Mouse (Mus musculus) neural tube, embryonic 10.5 days (tissue): Measurements from ENCODE around the gene Mrgprd.
A peak's percentile ranks its signal among the peaks of the same experiment; 100 is the strongest.

Experiments used
- DNase-seq: peaks from one replicate; pipeline ENCODE4 v3.0.0-alpha.2; 2017; ENCODE audit warnings: low spot score; ENCODE audit errors: extremely low spot score

The Mrgprd gene

DNA sequence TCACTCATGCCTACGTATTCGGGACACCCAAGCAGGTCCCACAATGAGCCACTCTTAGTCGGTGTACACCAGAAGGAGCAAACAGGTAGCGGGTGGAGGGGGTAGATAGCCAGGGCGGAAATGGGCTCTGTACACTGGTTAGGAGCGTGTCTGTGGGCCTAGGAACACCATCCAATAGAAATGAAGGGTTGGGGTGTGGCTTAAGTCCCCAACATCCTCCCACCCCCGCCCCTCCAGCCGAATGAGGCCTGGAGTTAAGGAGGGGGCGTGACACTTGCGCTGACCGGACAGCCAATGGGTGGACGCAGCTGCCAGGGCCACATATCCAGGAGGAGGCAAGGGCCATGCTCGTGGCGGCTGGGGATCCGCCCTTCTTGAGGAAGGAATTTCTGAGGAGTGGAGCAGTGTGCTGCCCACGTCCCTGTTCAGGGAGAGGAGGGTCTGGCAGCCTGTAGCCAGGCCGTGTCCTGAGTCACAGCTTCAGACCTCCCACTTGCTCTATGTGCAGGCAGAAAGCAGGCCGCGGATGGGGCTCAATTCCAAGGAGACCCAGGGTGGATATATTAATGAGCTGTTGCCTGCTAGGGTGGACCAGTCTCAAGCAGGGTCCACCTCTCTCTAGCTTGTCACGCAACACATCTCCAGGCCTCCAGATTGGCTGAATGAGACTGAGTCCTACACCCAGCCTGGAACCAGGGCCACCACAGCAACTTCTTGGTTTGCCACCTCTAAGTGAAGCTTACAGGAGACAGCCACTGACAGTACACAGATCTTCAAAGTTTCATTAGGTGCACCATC is 11.9 kb upstream of the Mrgprd start:
- DNase-seq, result peak; percentile 79

GRCm38 (mm10) chr7:145304153-145304552 is 10.5 kb upstream of the Mrgprd start:
- DNase-seq, result no peak

DNA sequence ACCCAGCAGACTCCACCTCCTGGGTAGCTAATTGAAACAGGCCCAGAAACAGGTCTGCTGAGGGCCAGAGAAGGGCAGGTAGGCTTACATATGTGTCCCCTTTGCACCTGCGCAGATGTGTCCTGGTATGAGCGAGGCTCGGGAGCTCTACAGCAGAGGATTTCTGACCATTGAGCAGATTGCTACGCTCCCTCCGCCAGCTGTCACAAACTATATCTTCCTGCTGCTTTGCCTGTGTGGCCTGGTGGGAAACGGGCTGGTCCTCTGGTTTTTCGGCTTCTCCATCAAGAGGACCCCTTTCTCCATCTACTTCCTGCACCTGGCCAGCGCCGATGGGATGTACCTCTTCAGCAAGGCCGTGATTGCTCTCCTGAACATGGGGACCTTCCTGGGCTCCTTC is 7.0 kb upstream of the Mrgprd start:
- DNase-seq, result no peak

GRCm38 (mm10) chr7:145308061-145308675 is 6.5 kb upstream of the Mrgprd start:
- DNase-seq, result no peak

DNA sequence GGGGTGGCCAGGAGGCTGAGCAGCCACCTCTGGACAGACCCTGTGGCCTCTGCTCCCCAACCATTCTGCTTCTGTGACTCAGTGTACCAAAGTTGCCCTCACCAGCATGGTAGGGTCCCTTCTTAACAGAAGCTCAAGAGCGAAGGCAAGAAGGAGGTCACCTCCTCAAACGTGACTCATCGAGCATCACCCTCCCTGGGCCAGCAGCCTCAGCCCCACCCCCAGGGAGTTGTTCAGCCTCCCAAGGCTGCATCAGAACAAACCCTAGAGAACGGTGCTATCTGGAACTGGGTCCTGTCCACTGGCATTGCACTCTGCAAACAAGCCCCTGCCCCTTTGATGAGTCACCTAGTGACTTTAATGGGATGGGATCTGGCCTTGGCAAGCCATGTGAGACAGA is 5.8 kb upstream of the Mrgprd start:
- no peak for DNase-seq

DNA sequence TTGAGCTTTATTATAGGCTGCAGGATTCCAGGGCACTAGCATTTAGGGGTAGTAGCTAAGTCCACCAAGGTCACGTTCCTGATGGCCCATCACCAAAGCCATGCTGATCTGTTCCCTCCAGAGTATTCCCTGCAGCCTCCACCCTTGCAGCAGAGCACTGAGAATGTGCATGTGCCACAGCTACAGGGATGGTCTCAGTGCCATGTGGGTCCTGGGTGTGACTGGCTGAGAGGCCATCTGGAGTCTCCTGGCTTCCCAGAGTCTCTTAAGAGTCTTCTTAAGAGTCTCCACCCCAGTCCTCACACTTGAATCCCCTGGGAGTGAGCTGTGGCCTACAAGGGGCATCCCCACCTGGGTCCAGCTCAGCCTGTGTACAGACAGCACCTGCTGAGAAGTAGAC is 4.8 kb upstream of the Mrgprd start:
- DNase-seq, result no peak

GRCm38 (mm10) chr7:145310526-145310925 is 4.1 kb upstream of the Mrgprd start:
- no peak for DNase-seq

GRCm38 (mm10) chr7:145312137-145312536 is 2.5 kb upstream of the Mrgprd start:
- no peak for DNase-seq

DNA sequence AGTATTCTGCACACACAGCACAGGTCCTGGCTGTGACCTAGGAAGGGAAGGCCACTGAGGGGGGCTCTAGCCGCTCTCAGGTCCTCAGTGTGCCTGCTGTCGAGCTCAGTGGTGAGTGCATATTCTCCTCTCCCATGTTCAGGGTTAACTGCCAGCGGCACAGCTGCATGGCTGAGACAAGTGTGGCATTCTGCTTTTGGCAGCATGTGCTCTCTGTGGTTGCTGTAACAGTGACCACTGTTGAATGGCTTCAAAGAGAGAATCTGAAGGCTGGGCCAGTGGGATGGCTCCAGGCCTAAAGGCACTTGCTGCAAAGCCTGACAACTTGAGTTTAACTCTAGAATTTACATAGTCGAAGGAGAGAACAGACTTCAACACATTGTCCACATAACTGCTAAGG is 2.9 kb downstream of the Mrgprd start:
- DNase-seq, result no peak

DNA sequence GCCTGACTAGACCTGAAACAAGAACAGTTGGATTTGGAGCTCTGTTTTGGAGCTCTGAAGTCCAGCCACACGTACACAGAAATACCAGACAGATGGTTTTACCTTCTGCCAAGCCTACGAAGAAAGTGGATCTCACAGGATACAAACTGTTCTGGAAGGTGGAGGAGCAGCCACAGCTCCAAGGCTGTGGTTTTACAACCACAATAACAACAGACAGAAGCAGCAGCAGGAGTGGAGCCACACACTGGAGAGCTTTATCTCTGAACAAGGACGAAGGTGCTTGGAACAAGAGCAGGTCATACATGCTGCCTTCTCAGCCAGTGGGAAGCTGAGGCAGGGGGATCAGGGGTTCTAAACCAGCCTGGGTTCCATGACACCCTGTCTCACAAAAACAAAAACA is 4.8 kb downstream of the Mrgprd start:
- DNase-seq, result no peak

GRCm38 (mm10) chr7:145323607-145324006 is 9.0 kb downstream of the Mrgprd start:
- DNase-seq, result no peak

- no peak for DNase-seq
These were observed 11.1 kb downstream of the Mrgprd start for GRCm38 (mm10) chr7:145325697-145326096.

- DNase-seq, result no peak
These were observed 15.3 kb downstream of the Mrgprd start for GRCm38 (mm10) chr7:145329982-145330381.

- DNase-seq, result no peak
These were observed 16.0 kb downstream of the Mrgprd start for GRCm38 (mm10) chr7:145330641-145331040.

DNA sequence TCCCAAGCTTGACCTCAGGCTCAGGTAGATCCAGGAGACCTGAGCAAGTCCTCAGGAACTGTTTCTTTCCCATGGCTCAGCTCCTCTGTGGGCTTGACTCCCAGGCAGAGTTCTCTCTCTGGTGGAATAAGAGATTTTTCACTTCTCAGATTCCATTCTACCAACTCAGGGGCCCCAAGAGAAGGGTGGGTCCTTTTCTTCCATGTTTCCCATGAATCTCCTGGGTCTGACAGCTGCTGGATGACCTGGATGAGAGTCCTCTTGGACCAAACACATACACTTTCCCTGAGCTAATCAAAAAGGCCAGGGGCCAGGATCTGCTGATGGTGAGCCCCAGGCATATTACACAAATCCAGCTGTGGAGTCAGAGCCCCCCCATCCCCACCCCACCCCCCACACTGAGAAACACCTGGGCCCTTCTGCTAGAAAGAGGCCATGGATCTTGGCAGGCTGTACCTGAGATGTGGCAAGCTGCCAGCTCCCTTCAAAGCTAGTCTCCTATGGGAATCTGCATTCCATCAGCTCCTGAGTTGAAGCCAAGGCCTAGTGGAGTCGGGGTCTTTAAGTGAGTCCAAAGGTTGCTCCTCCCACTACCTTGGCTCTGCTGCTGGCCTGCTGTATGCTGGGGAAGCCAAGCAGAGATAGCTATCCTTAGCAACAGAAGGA is 17.9 kb downstream of the Mrgprd start:
- no peak for DNase-seq

GRCm38 (mm10) chr7:145333936-145334335 is 19.3 kb downstream of the Mrgprd start:
- no peak for DNase-seq

DNA sequence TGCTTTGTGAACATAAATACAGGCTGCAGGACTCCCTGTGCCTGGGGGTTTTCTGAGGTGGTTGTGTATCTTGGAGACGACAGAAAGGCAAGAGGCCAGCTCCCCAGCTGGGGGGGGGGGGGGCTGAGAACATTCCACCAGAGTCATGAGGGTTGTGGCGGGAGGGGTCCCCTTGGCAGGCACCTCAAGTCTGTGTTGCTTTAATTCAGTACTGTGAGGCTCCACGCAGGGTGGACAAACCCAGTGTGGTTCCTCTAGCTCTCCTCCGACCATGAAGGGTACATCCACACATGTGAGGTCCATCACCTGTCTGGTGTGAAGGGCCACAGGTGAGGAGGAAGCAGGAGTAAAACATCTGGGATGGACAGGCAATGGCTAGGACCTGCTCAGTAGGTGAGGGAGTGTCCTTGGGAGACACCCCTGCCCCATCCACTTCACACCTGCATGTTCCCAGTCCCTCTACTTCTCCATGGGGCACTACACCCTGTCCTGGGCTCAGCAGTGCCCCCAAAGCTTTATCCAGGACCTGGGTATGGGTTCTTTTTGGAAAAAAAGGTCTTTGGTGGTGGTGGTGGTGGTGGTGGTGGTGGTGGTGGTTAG is 19.9 kb downstream of the Mrgprd start:
- no peak for DNase-seq

DNA sequence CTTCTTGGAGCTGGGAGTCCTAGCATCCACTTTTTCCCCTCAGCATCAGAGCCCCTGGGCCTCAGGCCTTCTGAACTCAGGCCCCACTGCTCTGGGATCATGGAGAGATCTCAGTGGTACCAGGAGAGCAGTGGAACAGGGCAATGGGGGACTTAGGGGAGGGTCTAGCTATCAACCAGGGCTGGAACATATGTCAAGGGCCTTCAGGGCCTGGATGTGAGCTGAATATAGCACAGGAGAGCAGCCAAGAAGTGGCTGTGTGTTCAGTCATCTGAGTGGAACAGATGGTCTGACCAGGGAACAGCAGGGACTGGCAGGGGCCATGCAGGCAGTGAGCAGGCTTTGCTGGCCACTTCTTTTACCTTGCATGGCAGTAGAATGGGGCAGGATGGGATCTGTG is 20.6 kb downstream of the Mrgprd start:
- DNase-seq, result no peak

DNA sequence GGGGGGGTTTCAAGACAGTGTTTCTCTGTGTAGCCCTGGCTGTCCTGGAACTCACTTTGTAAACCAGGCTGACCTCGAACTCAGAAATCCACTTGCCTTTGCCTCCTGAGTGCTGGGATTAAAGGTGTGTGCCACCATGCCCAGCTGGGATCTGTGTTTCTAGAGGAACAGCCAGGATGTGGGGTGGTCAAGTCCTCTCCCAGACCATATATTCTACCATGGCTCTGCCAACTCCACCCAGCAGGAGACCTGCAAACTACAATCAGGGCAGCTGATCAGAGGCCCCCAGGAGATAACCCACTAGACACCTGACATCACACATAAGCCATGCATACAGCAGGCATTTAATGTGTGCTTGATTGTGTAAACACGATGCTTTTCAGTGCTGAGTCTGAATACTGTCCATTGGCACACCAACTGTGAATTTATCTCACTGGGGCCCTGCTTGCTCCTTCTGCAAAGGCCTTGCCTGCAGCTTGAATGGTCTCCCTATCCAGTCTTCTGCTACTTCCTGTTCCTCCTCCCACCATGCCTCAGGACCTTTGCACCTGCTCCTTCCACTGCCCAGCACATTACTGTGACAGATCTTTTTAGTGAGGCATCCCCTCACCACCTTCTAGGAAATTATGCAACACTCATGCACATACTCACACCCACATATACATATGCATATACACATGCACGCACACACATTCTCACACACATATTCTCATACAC is 21.1 kb downstream of the Mrgprd start:
- no peak for DNase-seq

- no peak for DNase-seq
These were observed 23.3 kb downstream of the Mrgprd start for GRCm38 (mm10) chr7:145337889-145338288.

- peak; percentile 27 for DNase-seq
These were observed 25.7 kb downstream of the Mrgprd start for GRCm38 (mm10) chr7:145340248-145340904.
